Mouse (Mus musculus): ENCODE data around the gene Malrd1. TPM values are rescaled to one million over a fixed set of nuclear protein-coding genes. Genes with fewer than 3 reads are reported as not detected.

Malrd1 gene
- polyA plus RNA-seq, 1 experiment from 2014 or later, result 0.03 TPM

DNA sequence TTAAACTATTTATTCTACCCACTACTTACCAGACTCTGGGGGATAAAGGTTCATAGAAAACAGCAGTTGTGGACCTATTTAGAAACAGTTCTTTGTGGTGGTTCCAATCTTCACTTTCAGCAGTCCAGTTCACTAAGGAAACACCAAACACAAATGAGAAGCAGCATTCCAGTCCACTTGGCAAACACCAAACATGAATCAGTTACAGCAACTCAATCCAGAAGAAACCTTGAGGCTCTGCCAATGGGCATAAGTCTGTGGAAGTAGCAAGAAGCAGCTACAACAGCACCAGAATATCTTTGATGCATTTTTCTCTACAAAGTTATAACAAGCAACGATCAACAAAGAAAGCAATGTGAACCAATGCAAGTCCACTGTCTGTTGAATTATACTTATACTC lies 214.7 kb downstream of the Malrd1 start:
- ATAC-seq (ENCODE audit: insufficient number of reproducible peaks, low FRiP score, low TSS enrichment, low read depth) (no peak), DNase-seq (ENCODE audit: low spot score) (no peak)
- Histone ChIP-seq H3K4me1 (ENCODE audit: control insufficient read depth, insufficient read depth, low read length) (no peaks in the 10 kb centered on the region), H3K4me3 (ENCODE audit: low read depth, low read length) (no peak overlapping the region), H3K36me3 (ENCODE audit: control insufficient read depth, insufficient read depth, low read length) (no peaks in the 10 kb centered on the region), H3K9ac (ENCODE audit: low read length) (no peak overlapping the region), H3K27ac (replicated peaks; ENCODE audit: low read depth, low read length) (no peak overlapping the region), H3K9me3 (ENCODE audit: control insufficient read depth, low read length) (no peaks in the 10 kb centered on the region), H3K27me3 (ENCODE audit: control insufficient read depth, insufficient read depth, low read length) (no peaks in the 10 kb centered on the region), H3K4me2 (ENCODE audit: low read depth, severe bottlenecking) (no peak overlapping the region)
- whole genome bisulfite sequencing, result 90% methylated on average over 1 of the region's 1 CpGs

DNA sequence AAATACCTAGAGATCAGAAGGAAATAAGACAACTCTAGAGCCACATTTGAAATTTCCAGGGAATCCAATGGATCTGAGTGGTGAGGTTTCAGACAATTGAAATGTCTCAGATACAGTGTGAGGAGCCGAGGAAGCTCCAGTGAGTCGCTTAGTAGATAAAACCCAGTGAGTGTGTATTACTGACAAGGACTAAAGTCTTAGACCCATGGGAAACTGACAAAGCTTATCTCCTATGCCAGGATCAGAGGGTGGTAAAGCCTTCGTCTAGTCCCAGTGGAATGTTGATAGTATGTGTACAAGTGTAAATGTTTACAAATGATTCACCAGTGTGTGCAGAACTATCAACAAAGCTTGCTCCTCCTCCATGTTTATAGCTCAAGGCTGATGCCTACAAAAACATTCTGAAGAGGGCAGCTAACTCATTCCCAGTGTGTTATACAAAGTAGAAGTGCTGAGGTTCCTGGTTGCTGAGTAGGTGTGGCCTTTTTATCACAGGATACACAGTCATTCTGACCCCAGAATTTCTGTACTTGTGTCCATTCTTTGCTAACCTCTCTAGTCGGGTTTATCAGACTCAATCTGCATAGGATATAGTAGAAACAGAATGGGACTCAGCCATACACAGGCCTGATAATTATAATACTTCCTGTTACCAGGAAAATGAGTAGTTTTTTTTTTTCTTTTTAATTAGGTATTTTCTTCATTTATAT lies 218.9 kb downstream of the Malrd1 start:
- Histone ChIP-seq H3K9ac (ENCODE audit: low read length) (no peak overlapping the region), H3K4me2 (ENCODE audit: low read depth, severe bottlenecking) (no peak overlapping the region), H3K9me3 (ENCODE audit: control insufficient read depth, low read length) (no peaks in the 10 kb centered on the region), H3K27me3 (ENCODE audit: control insufficient read depth, insufficient read depth, low read length) (no peaks in the 10 kb centered on the region), H3K27ac (replicated peaks; ENCODE audit: low read depth, low read length) (no peak overlapping the region), H3K4me1 (ENCODE audit: control insufficient read depth, insufficient read depth, low read length) (no peaks in the 10 kb centered on the region), H3K36me3 (ENCODE audit: control insufficient read depth, insufficient read depth, low read length) (no peaks in the 10 kb centered on the region), H3K4me3 (ENCODE audit: low read depth, low read length) (no peak overlapping the region)
- ATAC-seq (ENCODE audit: insufficient number of reproducible peaks, low FRiP score, low TSS enrichment, low read depth) (no peak), DNase-seq (ENCODE audit: low spot score) (no peak)
- 58% methylated on average over 4 of the region's 4 CpGs for WGBS

DNA sequence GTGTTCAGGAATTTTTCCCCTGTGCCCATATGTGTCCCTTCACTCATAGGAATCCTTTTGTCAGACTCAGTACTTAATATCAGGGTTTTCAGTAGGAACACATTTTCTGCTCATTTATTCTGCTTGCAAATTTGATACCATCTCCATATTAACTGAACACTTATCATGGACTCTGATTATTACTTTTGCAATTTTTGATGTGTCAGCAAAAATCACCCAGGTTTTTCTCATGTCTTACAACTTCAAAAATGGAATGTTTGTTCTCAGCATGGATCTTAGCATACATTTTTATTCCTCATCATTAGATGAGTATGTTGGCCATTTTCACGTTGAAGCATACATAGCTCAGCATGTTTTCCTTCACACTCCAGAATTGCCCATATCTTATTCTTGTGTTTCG lies 258.5 kb downstream of the Malrd1 start:
- Histone ChIP-seq H3K9me3 (ENCODE audit: control insufficient read depth, low read length) (no peaks in the 10 kb centered on the region), H3K27me3 (ENCODE audit: control insufficient read depth, insufficient read depth, low read length) (no peaks in the 10 kb centered on the region), H3K9ac (ENCODE audit: low read length) (no peak overlapping the region), H3K4me3 (ENCODE audit: low read depth, low read length) (no peak overlapping the region), H3K36me3 (ENCODE audit: control insufficient read depth, insufficient read depth, low read length) (no peaks in the 10 kb centered on the region), H3K27ac (replicated peaks; ENCODE audit: low read depth, low read length) (no peak overlapping the region), H3K4me2 (ENCODE audit: low read depth, severe bottlenecking) (no peak overlapping the region), H3K4me1 (ENCODE audit: control insufficient read depth, insufficient read depth, low read length) (no peaks in the 10 kb centered on the region)
- 85% methylated on average over 2 of the region's 2 CpGs for WGBS
- DNase-seq (ENCODE audit: low spot score) (no peak), ATAC-seq (ENCODE audit: insufficient number of reproducible peaks, low FRiP score, low TSS enrichment, low read depth) (no peak)

DNA sequence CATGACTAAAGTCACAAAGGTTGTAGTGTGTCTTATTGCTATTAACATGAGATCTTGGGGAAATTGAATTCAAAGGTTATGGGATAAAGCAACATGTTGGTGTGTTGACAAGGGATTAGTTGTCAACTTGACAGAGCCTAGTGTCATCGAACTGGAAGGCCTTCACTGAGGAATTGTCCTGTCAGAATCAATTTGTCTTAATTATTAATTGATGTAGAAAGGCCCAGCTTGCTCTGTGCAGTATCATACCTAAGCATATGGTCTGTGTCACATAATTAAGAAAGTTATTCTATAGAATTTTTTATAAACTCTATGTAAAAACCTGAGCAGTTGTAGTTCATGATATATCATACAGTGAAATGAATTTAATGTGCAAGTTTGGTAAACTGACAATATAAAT lies 289.4 kb downstream of the Malrd1 start:
- Histone ChIP-seq H3K9ac (ENCODE audit: low read length) (no peak overlapping the region), H3K4me1 (ENCODE audit: control insufficient read depth, insufficient read depth, low read length) (no peaks in the 10 kb centered on the region), H3K27ac (replicated peaks; ENCODE audit: low read depth, low read length) (no peak overlapping the region), H3K9me3 (ENCODE audit: control insufficient read depth, low read length) (no peaks in the 10 kb centered on the region), H3K27me3 (ENCODE audit: control insufficient read depth, insufficient read depth, low read length) (no peaks in the 10 kb centered on the region), H3K4me2 (ENCODE audit: low read depth, severe bottlenecking) (no peak overlapping the region), H3K4me3 (ENCODE audit: low read depth, low read length) (no peak overlapping the region), H3K36me3 (ENCODE audit: control insufficient read depth, insufficient read depth, low read length) (no peaks in the 10 kb centered on the region)
- WGBS, result 72% methylated on average over 1 of the region's 1 CpGs
- ATAC-seq (ENCODE audit: insufficient number of reproducible peaks, low FRiP score, low TSS enrichment, low read depth) (no peak), DNase-seq (ENCODE audit: low spot score) (no peak)

DNA sequence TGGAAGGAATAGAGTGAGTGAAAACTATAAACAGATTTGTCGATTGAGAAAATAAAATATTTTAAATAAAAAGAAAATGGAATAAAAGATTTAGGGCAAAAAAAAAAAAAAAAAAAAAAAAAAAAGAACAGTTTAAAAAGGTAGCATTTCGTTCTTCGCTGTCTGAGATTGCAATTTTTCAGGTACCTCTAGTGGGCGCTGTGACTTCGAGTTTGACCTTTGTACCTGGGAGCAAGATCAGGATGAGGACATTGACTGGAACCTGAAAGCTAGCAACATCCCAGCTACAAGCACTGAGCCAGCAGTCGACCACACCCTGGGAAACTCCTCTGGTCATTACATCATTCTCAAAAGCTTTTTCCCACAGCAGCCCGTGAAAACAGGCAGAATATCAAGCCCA lies 343.1 kb downstream of the Malrd1 start:
- H3K4me2 ChIP-seq (ENCODE audit: low read depth, severe bottlenecking), result no peak overlapping the region
- ATAC-seq (ENCODE audit: insufficient number of reproducible peaks, low FRiP score, low TSS enrichment, low read depth) (no peak), DNase-seq (ENCODE audit: low spot score) (peak; percentile 25)
- H3K36me3 ChIP-seq (ENCODE audit: control insufficient read depth, insufficient read depth, low read length), result no peaks in the 10 kb centered on the region
- no peak overlapping the region for H3K4me3 ChIP-seq (ENCODE audit: low read depth, low read length)
- 26% methylated on average over 7 of the region's 7 CpGs for WGBS
- H3K27me3 ChIP-seq (ENCODE audit: control insufficient read depth, insufficient read depth, low read length), result no peaks in the 10 kb centered on the region
- no peaks in the 10 kb centered on the region for H3K4me1 ChIP-seq (ENCODE audit: control insufficient read depth, insufficient read depth, low read length)
- no peaks in the 10 kb centered on the region for H3K9me3 ChIP-seq (ENCODE audit: control insufficient read depth, low read length)
- H3K9ac ChIP-seq (ENCODE audit: low read length), result no peak overlapping the region
- H3K27ac ChIP-seq (replicated peaks; ENCODE audit: low read depth, low read length), result no peak overlapping the region

DNA sequence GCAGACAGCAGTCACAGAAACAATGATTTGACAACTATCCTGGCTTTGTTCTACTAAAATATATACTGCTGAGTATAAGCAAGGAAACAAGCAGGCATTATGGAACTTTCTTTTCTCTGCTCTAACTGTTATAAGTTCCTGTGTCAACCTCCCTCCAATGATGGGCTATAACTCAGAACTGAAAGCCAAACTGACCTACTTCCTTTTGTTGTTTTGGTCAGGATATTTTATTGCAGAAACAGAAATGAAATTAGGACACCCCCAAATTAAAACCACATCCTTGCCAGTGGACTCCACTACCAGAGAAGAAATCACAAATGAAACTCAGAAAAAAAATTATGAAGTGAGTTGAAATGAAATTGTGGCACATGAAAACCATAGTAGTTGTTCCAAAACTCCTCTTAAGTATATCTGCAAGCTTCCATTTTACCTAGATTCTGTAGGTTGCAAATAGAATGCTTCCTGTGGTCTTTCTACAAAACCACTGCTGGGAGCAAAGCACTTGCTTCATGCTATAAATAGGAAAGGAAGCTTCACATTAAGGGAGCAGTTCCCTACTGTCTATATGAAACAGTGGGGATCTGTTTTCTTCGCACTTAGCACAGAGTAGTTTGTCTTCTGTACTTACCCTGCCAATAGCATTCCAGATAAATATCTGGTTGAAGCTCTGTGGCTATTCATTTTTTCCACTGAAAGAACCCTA lies 367.3 kb downstream of the Malrd1 start:
- H3K4me3 ChIP-seq (ENCODE audit: low read depth, low read length), result no peak overlapping the region
- ATAC-seq (ENCODE audit: insufficient number of reproducible peaks, low FRiP score, low TSS enrichment, low read depth), result no peak
- no peak overlapping the region for H3K4me2 ChIP-seq (ENCODE audit: low read depth, severe bottlenecking)
- no peak overlapping the region for H3K27ac ChIP-seq (replicated peaks; ENCODE audit: low read depth, low read length)
- no peaks in the 10 kb centered on the region for H3K36me3 ChIP-seq (ENCODE audit: control insufficient read depth, insufficient read depth, low read length)
- no peak overlapping the region for H3K9ac ChIP-seq (ENCODE audit: low read length)
- H3K4me1 ChIP-seq (ENCODE audit: control insufficient read depth, insufficient read depth, low read length), result no peaks in the 10 kb centered on the region
- no peaks in the 10 kb centered on the region for H3K27me3 ChIP-seq (ENCODE audit: control insufficient read depth, insufficient read depth, low read length)
- 79% methylated on average over 1 of the region's 1 CpGs for whole genome bisulfite sequencing
- no peaks in the 10 kb centered on the region for H3K9me3 ChIP-seq (ENCODE audit: control insufficient read depth, low read length)
- no peak for DNase-seq (ENCODE audit: low spot score)

DNA sequence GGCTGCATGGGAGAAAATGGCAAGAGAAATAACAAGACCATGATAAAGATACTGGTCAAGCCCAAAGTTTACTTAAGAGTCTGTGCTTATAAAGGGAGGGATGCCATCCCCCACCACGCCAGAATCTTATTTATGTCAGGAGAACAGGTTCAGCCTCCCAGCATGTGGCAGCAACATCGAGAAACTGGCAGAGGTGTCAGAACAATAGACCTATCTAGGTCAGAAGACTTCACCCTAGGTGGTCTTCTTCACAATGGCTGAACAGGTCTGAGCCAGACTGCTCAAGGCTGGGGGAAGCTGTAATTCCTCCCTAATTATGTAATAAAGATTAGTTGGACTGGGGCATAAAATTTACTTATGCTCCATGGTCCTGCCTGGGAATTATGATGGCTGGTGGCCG lies 399.2 kb downstream of the Malrd1 start:
- Histone ChIP-seq H3K4me3 (ENCODE audit: low read depth, low read length) (no peak overlapping the region), H3K9me3 (ENCODE audit: control insufficient read depth, low read length) (no peaks in the 10 kb centered on the region), H3K27ac (replicated peaks; ENCODE audit: low read depth, low read length) (no peak overlapping the region), H3K4me2 (ENCODE audit: low read depth, severe bottlenecking) (no peak overlapping the region), H3K4me1 (ENCODE audit: control insufficient read depth, insufficient read depth, low read length) (no peaks in the 10 kb centered on the region), H3K9ac (ENCODE audit: low read length) (no peak overlapping the region), H3K36me3 (ENCODE audit: control insufficient read depth, insufficient read depth, low read length) (no peaks in the 10 kb centered on the region), H3K27me3 (ENCODE audit: control insufficient read depth, insufficient read depth, low read length) (no peaks in the 10 kb centered on the region)
- WGBS, result 37% methylated on average over 3 of the region's 3 CpGs
- DNase-seq (ENCODE audit: low spot score) (no peak), ATAC-seq (ENCODE audit: insufficient number of reproducible peaks, low FRiP score, low TSS enrichment, low read depth) (no peak)

DNA sequence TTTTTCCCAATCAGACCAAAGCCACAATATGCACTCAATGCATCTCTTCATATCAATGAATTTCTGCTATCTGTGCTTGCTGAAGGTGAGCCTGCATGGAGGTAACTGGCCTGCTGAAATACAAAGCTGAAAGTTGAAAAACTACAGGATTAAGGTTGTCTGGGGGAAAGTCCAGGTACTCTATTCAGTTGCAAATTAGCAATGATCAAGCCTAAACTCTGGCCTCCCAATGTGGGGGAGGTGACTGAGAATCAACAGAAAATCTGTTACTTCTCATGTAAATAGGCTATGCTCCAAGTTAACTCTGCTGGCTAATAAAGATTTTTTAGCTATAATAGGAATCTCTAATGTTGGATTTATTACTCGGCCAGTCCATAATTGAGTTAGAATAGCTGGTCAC lies 399.8 kb downstream of the Malrd1 start:
- H3K4me2 ChIP-seq (ENCODE audit: low read depth, severe bottlenecking), result no peak overlapping the region
- no peak overlapping the region for H3K4me3 ChIP-seq (ENCODE audit: low read depth, low read length)
- DNase-seq (ENCODE audit: low spot score) (no peak), ATAC-seq (ENCODE audit: insufficient number of reproducible peaks, low FRiP score, low TSS enrichment, low read depth) (no peak)
- 60% methylated on average over 1 of the region's 1 CpGs for WGBS
- H3K27me3 ChIP-seq (ENCODE audit: control insufficient read depth, insufficient read depth, low read length), result no peaks in the 10 kb centered on the region
- H3K4me1 ChIP-seq (ENCODE audit: control insufficient read depth, insufficient read depth, low read length), result no peaks in the 10 kb centered on the region
- no peak overlapping the region for H3K9ac ChIP-seq (ENCODE audit: low read length)
- H3K27ac ChIP-seq (replicated peaks; ENCODE audit: low read depth, low read length), result no peak overlapping the region
- no peaks in the 10 kb centered on the region for H3K9me3 ChIP-seq (ENCODE audit: control insufficient read depth, low read length)
- H3K36me3 ChIP-seq (ENCODE audit: control insufficient read depth, insufficient read depth, low read length), result no peaks in the 10 kb centered on the region

Data from limb, embryonic 11.5 days (tissue).